Mouse (Mus musculus) spleen, adult 10 weeks (tissue): ENCODE results near the gene Fam196b. TPM values are rescaled to one million over a fixed set of nuclear protein-coding genes. Genes with fewer than 3 reads are reported as not detected.

ENCODE experiments used
- polyA plus RNA-seq: library from polyadenylated mRNA; stranded (reverse); fragments of 350-450 nt; fragmentation: Illumina TruSeq; extraction: RNeasy Lipid Tissue Mini Kit (QIAGEN cat#74804); gene quantifications from one replicate; pipeline ENCODE4 v1.2.3, GENCODE M21; 2015; ENCODE audit warnings: low replicate concordance; ENCODE audit not compliant: insufficient read depth

The Fam196b gene
- 0.04 TPM for polyA plus RNA-seq

GRCm38 (mm10) chr11:34314534-34315379 lies at the start of gene Fam196b:
Fam196b (plus strand) TSS chr11:34314822.

Other genes with a start within 250 kb of the Fam196b start
- not detected for gene 4930469K13Rik, start 216.3 kb upstream of the Fam196b start, polyA plus RNA-seq
- not detected for gene Foxi1, start 106.7 kb upstream of the Fam196b start, polyA plus RNA-seq